Mouse (Mus musculus) cerebellum, postnatal 36 days (tissue): Measurements from ENCODE around the gene Tfdp2.

Experiments
- DNase-seq, 2 experiments: peaks; one replicate each; pipeline ENCODE4 v3.0.0; 2021 to 2022; ENCODE audit warnings: mixed read lengths in 2 of 2

The Tfdp2 gene

DNA sequence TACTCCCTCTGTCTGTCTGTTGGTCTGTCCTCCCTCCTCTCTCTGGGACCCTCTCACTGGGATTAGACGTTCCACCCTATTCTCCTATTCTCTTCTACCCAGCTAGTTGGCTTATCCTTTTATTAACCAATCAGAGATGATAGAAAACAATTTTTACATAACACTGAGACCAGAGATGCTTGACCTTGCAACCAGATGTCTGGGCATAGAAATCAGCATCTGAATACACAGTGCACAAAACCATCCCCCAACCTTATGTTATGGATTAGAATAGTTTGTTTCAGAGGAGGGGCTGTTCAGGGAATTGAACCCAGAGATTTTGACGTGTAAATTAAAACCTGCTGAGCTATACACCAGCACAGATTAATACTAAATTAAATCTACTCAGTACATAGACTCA lies 34.2 kb downstream of the Tfdp2 start:
- no peak for DNase-seq

DNA sequence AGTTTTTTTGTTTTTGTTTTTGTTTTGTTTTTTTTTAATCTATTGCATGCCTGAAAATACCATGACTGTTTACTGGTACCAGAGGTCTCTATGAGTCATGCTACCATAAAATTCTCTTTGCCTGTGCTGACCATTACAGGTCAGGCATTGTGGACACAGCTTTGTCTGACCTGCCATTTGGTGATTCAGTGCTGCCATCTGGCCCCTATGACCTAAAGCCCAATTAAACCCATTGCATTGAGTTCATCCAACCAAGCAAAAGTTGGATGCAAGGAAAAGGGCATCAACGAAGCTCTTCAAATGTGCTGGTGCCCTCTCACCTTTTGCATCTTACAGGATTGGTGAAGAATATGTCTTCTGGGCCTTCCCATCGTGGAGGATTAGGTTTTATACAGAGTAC lies 39.4 kb downstream of the Tfdp2 start:
- peak in 1 of 2 experiments; percentile 16 for DNase-seq

DNA sequence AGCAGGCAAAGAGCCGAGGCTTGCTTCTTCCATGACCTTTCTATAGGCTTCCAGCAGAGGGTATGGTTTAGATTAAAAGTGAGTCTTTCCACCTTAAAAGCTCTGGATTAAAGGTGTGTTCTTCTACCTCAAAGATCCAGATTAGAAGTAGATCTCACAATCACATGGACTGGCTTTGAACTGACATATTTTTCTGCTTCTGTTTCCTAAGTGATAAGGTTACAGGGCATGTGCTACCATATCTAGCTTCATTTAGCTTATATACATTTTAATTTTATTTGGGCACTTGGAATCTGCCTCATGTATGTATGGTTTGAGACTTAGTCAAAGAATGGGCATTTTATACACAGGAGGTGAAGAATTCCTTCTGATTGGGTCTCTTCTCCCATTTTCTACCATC lies 41.3 kb downstream of the Tfdp2 start:
- DNase-seq: no peak

DNA sequence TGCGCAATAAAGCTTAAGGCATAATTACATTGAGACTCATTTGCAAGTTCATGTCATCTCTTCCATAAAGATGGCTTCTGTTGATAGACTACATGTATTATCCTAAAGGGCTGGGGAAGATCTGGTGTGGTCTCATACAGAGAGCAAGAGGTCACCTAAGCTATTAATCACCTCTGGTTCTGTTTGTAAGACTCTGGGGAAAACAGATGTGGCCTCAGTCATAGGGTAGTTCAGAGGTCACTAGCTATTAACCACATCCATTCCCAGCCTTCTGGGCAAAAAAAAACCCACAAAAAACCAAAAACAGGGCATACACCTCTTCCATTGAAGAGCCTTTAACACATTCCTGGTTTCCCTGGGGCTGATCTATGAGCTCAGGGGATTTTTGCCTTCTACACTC lies 42.2 kb downstream of the Tfdp2 start:
- DNase-seq: no peak

DNA sequence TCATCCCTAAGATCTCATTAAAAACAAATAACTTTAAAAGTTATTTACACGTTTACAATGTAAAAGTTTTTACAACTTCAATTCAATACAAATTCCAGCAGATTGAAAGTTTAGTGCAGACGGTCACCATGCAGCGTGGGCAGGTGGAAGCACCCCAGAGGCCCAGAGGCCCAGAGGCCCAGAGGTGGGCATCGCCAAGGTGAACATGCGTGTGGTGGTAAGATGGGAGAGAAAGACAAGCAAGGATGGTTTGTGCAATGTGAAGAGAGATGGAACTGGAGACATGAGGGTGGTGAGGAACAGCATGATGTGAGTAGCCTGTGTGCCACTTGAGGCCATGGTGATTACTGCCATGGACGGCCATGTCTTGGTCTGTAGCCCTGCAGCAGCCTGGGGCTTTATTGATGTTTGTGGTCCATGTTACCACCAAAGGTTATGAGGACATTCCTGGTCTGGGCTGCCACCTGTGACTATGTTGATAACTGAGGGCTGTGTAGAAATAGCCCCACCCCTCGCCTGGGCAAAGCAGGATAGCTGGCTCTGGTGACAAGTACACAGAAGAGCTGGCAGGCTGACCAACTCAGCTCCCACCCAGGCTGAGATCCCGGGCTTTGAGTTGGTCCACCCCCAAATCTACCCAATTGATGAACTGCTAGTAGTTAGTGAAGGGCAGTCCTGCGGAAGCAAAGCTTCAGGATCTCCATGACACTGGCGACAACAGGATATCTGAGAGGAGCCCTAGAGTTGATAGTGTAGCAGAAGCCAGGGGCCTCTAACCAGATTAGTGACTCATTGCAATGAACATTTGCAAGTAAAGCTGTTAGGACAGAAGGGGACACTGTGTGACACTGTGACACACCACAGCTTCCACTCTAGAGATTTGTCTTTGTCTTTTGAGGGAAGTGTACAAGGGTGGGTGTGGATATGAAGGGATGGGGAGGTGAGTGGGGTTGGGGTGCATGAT lies 45.3 kb downstream of the Tfdp2 start:
- DNase-seq: no peak

DNA sequence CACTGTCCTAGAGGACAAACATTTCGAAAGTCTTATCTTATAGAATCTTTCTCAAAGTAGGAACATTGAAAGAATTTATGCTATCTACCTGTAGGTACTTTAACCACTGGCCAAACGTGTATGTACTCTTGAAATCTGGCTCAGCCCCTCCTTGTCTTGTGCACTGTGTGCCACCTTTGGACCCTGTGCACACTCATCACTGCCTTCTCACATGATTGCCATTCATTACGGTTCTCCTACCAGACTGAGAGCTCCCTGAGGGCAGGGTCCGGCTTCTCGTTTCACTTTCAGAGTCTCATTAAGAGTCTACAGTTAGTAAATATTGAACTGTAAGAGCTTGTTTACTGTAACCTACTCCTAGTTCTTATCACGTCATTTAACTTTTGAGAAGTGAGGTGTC lies 47.8 kb downstream of the Tfdp2 start:
- DNase-seq: no peak

DNA sequence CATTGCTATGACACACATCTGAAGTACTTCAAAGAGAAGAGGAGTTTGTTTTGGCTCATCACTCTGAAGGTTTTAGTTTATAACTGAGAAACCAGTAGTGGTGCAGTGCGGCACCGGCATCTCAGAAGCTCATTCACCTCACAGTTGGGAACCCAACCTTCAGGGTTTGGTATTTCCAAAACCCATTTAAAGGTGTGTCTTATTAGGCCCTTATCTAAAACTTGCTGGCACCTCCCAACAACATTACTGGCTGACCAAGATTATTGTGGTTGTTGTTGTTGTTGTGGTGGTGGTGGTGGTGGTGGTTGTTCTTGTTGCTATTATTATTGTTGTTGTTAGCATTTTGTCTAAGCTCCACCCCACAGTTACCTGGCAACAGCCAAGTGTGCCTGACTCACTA lies 58.7 kb downstream of the Tfdp2 start:
- no peak for DNase-seq

DNA sequence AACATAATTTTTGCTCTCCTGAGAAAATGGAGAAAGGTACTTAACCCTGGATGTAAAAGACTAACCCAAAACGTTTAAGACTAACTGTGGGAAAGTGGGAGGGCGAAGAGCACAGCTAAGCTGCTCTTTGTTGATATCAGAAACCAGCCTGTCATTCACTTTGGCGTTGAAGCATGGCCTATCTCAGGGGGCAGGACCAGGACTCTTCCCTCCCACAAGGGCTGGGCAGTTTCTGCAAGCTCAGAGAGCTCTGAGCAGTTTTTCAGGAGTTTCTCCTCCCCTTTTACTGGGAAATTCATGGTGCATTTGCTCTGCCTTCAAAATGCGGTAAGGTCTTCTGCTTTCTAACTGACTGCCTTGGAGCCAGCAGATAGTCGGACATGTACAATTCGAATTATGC lies 62.4 kb downstream of the Tfdp2 start:
- DNase-seq: no peak

DNA sequence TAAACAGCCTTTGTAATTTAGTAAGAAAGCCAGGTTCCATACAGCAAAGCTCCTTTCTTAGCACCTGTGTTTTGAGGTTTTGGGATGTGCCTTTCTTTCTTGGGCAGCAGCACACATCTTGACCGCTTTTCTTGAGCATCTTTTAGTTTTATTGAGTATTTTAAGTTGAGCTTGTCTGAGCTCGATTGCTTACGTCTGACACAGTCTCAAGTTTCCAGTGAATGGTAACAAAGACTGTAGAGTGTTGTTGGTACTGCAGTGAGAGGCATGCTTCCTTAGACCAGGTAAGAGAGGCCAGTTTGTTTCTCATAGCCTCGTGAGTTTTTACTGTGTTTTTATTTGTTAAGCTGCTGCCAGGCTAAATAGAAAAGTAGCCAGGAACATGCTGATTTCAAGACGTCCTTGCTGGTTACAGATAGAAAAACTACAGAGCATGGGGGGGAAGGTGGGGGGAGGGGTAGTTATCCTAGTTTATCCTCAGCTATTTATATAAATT lies 63.0 kb downstream of the Tfdp2 start:
- peak in 1 of 2 experiments; percentile 21 for DNase-seq

DNA sequence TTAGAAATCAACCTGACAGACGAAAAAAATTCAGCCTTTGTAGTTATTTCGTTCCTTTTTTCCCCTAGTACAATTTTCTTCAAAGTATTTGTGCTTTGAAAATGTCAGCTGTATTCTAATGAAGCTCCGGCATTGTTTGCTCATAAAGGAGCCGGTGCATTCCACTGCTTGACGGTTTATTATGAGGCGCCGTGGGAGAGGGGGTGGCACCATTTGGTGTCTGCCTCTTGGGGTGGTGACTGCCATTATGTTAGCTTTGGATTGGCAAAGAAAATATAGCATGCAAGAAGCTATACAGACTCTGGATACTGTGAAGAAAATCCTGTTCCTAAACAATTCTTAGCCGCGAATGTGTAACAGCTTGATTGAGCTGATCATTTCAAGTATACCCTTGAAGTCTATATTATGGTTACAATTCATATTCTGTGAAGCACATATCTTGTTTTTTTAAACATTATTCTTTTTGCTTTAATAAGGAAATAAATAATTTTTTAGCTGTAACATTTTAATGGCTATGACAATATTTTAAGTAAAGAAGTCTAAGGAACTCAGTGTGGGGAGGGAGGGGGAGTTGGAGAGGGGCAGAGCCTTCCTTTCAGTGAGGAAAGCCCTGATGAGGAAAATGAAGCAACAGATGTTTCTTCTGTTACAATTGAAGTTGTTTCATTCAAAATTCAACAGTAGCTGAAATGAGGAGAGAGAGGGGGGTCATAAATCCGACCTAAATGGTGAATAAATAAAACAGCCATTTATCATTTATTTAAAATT lies 63.9 kb downstream of the Tfdp2 start:
- peak in 1 of 2 experiments; percentile 27 for DNase-seq

DNA sequence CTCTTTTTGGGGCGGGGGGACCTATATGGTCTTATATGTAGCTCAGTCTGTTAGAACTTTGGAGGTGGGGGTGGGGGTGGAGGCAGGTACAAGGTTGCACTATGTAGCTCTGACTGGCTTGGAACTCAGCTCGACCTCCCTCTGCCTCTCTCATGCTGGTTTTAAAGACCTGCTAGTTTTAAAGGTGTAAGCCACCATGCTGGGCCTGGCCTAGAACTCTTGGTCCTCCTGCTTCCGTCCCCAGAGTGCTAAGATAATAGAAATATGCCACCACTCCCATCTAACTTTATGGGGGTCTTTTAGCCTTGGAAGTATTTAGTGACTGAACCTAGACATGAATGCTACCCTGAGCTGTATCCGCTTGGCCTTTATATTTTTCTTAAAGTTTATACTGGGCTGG lies 65.0 kb downstream of the Tfdp2 start:
- no peak for DNase-seq

DNA sequence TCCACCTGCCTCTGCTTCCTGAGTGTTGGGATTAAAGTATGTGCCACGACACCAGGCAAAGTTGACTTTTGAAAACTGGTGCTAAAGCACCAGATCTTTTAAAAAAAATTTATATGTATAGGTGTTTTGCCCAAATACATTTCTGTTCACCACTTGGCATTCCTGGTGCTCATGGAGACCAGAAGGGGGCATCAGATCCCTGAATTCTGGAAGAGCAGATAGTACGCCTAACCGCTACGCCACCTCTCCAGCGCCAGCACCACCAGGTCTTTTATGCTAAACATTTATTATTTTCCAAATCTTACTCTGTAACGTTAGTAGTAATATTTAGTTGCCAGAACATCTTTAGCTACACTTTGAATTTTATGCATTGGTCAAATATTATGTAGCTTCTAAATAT lies 65.9 kb downstream of the Tfdp2 start:
- no peak for DNase-seq

DNA sequence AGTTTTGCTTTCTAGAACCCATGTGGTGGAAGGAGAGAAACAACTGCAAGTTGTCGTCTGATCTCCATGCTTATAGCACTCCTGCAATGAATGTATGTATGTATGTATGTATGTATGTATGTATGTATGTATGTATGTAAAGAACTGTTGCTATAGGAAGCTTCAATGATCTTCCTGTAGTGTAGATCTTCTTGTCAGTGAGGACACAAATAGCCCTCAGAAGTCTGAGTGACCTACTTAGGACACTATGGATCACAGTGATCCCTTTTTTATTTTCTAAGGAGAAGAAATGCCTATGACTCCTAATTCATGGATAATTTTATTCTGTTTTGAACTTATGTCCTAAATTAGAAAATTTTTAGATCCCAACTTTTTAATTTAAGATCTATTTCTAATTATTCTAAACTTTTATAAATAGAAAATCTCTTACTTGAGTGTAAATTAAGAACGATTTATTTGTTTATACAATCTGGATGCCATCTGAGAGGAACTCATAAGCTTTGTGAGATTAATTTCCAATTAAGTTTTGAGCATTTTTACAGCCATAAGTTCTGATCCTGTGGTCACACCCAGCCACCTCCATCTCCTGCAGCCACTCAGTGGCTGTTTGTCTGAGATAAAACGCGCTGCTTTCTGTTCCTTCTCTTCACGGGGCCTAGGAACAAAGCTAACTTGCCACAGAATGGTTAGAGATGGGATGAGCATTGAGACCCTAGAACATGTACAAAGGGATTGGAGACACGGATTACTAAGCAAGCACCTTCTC lies 70.9 kb downstream of the Tfdp2 start:
- no peak for DNase-seq

DNA sequence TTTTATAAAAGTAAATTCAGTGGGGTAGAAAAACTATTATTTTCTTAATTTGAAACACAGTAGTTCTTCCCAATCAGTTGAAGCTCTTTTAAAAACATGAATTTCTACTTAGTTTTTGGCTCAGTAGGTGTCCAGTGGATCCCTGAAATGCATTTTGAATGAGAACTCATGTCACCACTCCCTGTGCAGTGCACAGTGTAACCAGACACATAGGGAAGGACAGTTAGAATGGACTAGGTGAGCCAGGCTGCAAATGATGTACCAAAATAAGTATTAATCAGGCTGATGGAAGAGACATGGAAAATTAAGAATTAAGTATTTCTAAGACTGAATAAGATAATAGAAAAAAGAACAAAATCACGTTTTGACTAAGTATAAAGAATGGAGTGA lies 71.5 kb downstream of the Tfdp2 start:
- DNase-seq: no peak

DNA sequence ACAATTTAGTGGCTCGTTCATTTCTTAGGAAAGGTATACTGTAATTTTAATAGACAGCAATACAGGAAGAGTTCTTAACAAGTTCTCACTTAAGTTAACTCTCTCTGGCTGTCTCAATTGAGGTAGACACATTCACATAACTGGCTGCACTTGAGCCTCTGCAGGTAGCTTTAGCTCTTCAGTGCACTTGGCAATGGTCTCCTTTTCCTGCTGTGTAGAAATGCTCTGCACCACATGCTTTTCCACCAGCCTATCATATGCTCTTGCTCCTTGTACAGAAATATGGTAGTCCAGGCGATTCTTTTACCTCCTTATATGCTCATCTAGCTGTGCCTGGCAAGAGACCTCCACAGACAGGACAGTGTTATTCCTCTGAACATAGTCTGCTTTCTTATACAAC lies 73.7 kb downstream of the Tfdp2 start:
- peak in 1 of 2 experiments; percentile 33 for DNase-seq

DNA sequence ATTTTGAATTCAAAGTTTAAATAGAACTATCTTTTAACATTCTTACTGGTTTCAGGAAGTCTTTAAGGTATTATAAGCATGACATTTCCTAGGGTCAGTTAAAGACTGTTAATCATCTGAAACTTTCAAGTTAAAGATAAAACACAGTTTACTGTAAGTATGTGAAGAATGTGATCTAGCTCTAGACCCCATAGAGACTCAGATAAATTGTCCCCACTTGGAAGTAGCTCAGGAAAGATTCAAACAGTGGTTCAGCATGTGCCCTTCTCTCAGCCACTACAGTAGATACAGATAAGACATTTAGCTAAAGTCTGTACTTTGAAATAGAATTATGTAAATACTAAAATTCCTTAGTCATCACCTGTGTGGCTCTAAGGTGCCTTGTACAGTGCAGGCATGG lies 79.5 kb downstream of the Tfdp2 start:
- no peak for DNase-seq

DNA sequence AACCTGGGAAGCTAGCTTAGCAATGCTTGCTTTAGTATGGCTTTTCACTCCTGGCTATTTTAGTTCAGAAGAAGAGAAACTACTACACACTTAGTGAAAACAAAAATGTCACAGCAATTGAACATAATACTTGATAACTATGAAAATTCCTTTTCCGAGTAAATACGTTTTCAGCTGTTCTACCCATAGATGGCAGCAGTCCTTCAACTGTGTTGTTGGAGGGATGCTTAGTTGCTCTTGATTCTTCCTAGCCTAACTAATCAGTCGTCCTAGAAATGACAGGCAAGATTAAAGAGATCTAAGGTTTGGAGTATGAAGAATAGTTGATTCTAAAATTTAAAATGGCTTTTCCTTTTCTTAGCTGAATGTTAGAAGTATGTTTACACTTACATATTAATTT lies 85.4 kb downstream of the Tfdp2 start:
- no peak for DNase-seq

DNA sequence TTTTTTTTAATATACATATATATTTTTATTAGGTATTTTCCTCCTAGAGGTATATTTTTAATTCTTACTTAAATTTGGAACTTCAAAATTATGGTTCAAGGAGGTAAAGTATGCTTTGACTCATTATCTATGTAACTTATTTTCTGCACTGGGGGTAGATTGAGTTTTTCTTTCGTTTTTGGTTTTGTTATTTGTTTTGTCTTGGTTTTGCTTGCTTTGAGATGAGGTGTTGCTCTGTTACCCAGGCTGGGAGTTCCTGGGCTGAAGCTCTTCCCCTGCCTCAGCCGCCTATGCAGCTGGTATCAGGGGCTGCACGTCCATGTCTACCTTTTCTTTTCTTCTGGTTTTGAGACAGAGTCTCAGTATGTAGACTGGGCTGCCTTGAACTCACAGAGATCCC lies 86.0 kb downstream of the Tfdp2 start:
- DNase-seq: no peak

DNA sequence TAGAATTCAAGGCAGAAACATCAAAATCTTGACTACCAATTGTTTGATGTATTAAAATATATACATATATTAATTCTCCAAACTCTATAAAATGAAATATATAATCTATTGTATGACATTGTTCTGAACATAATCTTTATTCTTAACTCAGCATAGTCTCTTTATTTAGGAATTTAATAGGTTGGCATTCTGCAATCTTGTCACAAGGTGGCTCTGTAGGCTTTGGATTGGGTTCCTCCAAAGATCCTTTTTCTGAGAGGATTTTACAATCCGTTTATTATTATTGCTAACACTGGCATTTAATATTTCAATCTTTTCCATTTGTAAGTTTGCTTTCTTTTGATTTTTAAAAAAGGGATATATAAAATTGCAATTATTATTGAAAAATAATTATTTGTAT lies 88.8 kb downstream of the Tfdp2 start:
- no peak for DNase-seq

DNA sequence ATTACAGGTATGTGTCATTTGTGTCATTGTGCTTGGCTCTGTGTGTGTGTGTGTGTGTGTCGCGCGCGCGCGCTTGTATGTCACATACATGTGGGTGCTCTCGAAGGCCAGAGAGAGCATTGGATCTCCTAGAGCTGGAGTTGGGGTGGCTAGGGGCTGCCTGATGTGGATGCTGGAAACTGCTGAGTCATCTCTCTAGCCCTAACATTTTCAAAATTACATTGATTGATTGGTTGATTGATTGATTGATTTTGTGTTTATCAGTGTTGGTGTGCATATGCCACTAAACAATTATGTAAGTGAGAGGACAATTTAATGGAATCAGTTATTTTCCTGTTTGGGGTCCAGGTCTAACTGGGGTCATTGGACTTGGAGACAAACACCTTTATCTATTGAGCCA lies 96.1 kb downstream of the Tfdp2 start:
- DNase-seq: no peak

DNA sequence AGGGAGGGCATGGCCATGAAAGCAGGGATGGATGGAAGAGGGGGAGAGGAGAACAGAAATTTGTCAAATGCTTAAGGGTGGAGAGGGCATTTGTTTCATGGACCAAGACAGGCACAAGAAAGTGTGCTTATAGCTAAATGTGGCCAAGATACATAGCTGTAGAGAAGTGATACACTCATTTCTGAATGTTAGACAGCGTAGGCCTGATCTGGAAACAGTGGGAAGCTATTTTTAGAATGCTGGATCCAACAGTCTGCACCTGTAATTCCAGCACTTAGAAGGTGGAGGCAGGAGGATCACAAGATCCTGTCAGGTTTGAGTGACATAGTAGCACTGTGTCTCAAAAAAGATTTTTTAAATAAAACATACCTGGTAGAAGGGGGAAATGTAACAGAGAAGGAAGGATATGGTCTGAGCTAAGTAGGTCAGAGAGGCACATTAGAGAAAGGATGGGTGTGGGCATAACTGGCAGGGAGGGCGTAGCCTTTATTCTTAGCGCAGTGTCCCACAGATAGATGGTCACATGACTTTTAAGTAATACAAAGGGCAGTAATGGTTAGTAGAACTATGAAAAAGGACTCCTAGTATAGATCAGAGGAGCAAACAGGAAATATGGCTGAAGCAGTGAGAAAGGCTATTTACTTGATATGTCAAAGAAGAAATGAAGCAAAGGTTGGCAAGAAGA lies 103.4 kb downstream of the Tfdp2 start:
- DNase-seq: no peak

DNA sequence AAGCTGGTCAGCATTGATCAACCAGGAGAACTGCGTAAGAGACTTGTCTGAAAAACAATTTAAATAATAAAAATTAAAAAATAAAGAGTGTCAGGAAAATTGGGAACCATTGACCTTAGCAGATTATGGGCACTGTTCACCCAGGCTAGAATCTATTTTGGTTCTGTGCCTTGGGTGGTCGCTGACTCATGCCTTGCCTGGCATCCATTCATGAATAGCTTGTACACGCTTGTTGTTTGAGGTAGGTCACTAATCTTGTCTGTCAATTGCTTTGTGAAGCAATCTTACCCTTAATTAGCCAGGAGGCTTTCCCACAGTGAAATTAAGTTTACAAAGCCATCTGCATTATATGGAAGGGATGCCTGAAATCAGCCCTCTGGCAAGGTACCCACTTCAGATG lies 112.7 kb downstream of the Tfdp2 start:
- no peak for DNase-seq

DNA sequence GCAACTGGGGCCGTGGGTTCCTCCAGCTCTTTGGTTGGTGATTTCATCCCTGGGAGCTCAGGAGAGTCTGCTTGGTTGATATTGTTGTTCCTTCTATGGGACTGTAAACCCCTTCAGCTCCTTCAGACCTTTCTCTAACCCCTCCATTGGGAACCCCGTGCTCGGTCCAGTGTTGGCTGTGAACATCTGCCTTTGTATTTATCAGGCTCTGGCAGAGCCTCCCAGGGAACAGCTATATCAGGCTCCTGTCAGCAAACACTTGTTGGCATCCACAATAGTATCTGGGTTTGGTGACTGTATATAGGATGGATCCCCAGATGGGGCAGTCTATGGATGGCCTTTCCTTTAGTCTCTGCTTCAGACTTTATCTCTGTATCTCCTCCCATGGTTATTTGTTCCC lies 116.0 kb downstream of the Tfdp2 start:
- no peak for DNase-seq
